Mouse (Mus musculus) CH12.LX (cell line): ENCODE measurements at regions not wholly inside any gene's neighbourhood (a gene's known extent, or its start where the extent isn't known, plus 50 kb on each side); places are given as distances from the start of the nearest gene placed in this dataset.
"Not testable (repeated sequence)": the region's sequence is repeated elsewhere in the genome, so short reads cannot be mapped to it uniquely, and the experiment has no call there.

Experiments
- BHLHE40 ChIP-seq: IDR thresholded peaks from 2 replicates; pipeline ENCODE4 v1.6.1; 2011; ENCODE audit warnings: mild to moderate bottlenecking, low read depth, low read length, improper control_type of control experiment
- CTCF ChIP-seq, 2 experiments: IDR thresholded peaks in 1 of 2; conservative IDR thresholded peaks in 1 of 2; 2 replicates each; pipeline ENCODE4 v1.5.1; 2011 to 2012; ENCODE audit warnings: low read depth in 2 of 2, low read length in 2 of 2, improper control_type of control experiment in 1 of 2, inconsistent platforms in 1 of 2, mild to moderate bottlenecking in 1 of 2, moderate library complexity in 1 of 2
- KAT2A ChIP-seq: IDR thresholded peaks from 2 replicates; pipeline ENCODE4 v1.6.1; 2012; ENCODE audit warnings: low read length, improper control_type of control experiment, inconsistent platforms; ENCODE audit not compliant: insufficient replicate concordance
- MYC ChIP-seq: IDR thresholded peaks from 2 replicates; pipeline ENCODE4 v1.6.1; 2011; ENCODE audit warnings: low read depth, mild to moderate bottlenecking, improper control_type of control experiment, low read length
- NRF1 ChIP-seq: IDR thresholded peaks from 2 replicates; pipeline ENCODE4 v1.6.1; 2014; ENCODE audit warnings: low read depth, mild to moderate bottlenecking, inconsistent platforms, low read length, improper control_type of control experiment, moderate library complexity
- POLR2A ChIP-seq: IDR thresholded peaks from 2 replicates; pipeline ENCODE4 v1.6.1; 2011; ENCODE audit warnings: low read depth, mild to moderate bottlenecking, improper control_type of control experiment, low read length
- USF2 ChIP-seq: conservative IDR thresholded peaks from 2 replicates; pipeline ENCODE4 v1.6.1; 2011; ENCODE audit warnings: low read depth, low read length, improper control_type of control experiment
- ZKSCAN1 ChIP-seq: IDR thresholded peaks from 2 replicates; pipeline ENCODE4 v1.6.1; 2012; ENCODE audit warnings: low read depth, inconsistent platforms, low read length, improper control_type of control experiment, borderline replicate concordance
- ZMIZ1 ChIP-seq: IDR thresholded peaks from 2 replicates; pipeline ENCODE4 v1.6.1; 2012; ENCODE audit warnings: low read depth, mild to moderate bottlenecking, inconsistent platforms, low read length, improper control_type of control experiment

GRCm38 (mm10) chr5:82699666-82700065 is 655.3 kb downstream of the Tecrl start:
- TF ChIP-seq NRF1; POLR2A; MYC; BHLHE40; CTCF (conservative IDR thresholded peaks at IDR 0.05 in 1 of 2, IDR thresholded peaks at IDR 0.05 in 1 of 2; ENCODE audit: low read depth in 2 of 2, low read length in 2 of 2); ZMIZ1; USF2; ZKSCAN1; KAT2A: not testable (repeated sequence)
